Mouse (Mus musculus) liver, embryonic 14.5 days (tissue): Measurements from ENCODE around the gene Wfdc15a. TPM values are rescaled to one million over a fixed set of nuclear protein-coding genes. Genes with fewer than 3 reads are reported as not detected.

Experiments used
- ATAC-seq: fragments of 200-750 bp; cut with Nextera tagmentation; 2 replicates; pipeline ENCODE4 v1.8.0; 2017; ENCODE audit warnings: moderate number of reproducible peaks, mild to moderate bottlenecking, moderate library complexity; ENCODE audit not compliant: insufficient read depth
- DNase-seq, 3 experiments: peaks; one replicate each; pipeline ENCODE4 v3.0.0-alpha.2; 2012 to 2013; ENCODE audit warnings: low read depth in 3 of 3, low spot score in 3 of 3
- H3K27ac ChIP-seq: fragments of 300-500 bp; sonication (generic); 2 replicates; pipeline ENCODE4 v1.5.1; 2014; ENCODE audit warnings: moderate library complexity, mild to moderate bottlenecking, control low read depth, inconsistent platforms
- H3K27me3 ChIP-seq: fragments of 300-500 bp; sonication (generic); 2 replicates; pipeline ENCODE4 v1.6.1; 2014; ENCODE audit warnings: mild to moderate bottlenecking, low read length, moderate library complexity; ENCODE audit not compliant: control insufficient read depth, insufficient read depth
- H3K36me3 ChIP-seq: fragments of 300-500 bp; sonication (generic); replicated peaks from 2 replicates; pipeline ENCODE4 v1.6.1; 2014; ENCODE audit warnings: low read depth; ENCODE audit not compliant: control insufficient read depth, insufficient read depth
- H3K4me1 ChIP-seq, 2 experiments: fragments of 200-500 bp in 1 of 2; fragments of 300-500 bp in 1 of 2; sonication (generic) in 1 of 2; replicated peaks; 2 replicates each; pipeline ENCODE4 v1.6.1; 2012 to 2014; ENCODE audit warnings: antibody characterized with exemption in 1 of 2, inconsistent platforms in 1 of 2, low read length in 1 of 2; ENCODE audit not compliant: control insufficient read depth in 2 of 2, insufficient read depth in 2 of 2
- H3K4me2 ChIP-seq: fragments of 300-500 bp; sonication (generic); 2 replicates; pipeline ENCODE4 v1.6.1; 2014; ENCODE audit warnings: low read depth, mild to moderate bottlenecking, control low read depth, moderate library complexity
- H3K4me3 ChIP-seq, 2 experiments: fragments of 200-500 bp in 1 of 2; fragments of 300-500 bp in 1 of 2; sonication (generic) in 1 of 2; 2 replicates each; pipeline ENCODE4 v1.5.1; 2012 to 2014; ENCODE audit warnings: low read depth in 2 of 2, low read length in 2 of 2, mild to moderate bottlenecking in 2 of 2, control low read depth in 1 of 2, inconsistent platforms in 1 of 2, moderate library complexity in 1 of 2; ENCODE audit not compliant: insufficient read depth in 1 of 2
- H3K9ac ChIP-seq: fragments of 300-500 bp; sonication (generic); replicated peaks from 2 replicates; pipeline ENCODE4 v1.6.1; 2014; ENCODE audit warnings: mild to moderate bottlenecking, control low read depth, moderate library complexity
- H3K9me3 ChIP-seq: fragments of 300-500 bp; sonication (generic); 2 replicates; pipeline ENCODE4 v1.6.1; 2016; ENCODE audit warnings: low read length, mixed read lengths; ENCODE audit not compliant: control insufficient read depth
- CTCF ChIP-seq: IDR thresholded peaks from 2 replicates; pipeline ENCODE4 v1.5.1; 2016; ENCODE audit warnings: antibody characterized with exemption, low read depth, control low read depth
- EP300 ChIP-seq: IDR thresholded peaks from 2 replicates; pipeline ENCODE4 v1.6.1; 2016; ENCODE audit warnings: antibody characterized with exemption, low read depth
- WGBS: fragments of 180-500 bp; shearing (Covaris S2); extraction: QIAGEN DNeasy Blood & Tissue Kit; methylation state at CpG from one replicate; pipeline ENCODE4 v1.1.7; 2014; ENCODE audit not compliant: insufficient replicate concordance; 5-methylcytosine and 5-hydroxymethylcytosine counted together
- polyA plus RNA-seq, 2 experiments: library from polyadenylated mRNA; depleted of rRNA in 1 of 2; stranded (reverse) in 1 of 2; unstranded in 1 of 2; fragments of >200 nt; fragmentation: Nextera tagmentation in 1 of 2; extraction: Ambion mirVana in 1 of 2; gene quantifications; 2 replicates each; pipeline versions ENCODE4 v1.2.1 to v1.2.3; 2012 to 2014

Wfdc15a gene
- polyA plus RNA-seq, 2 experiments: not detected

- Histone ChIP-seq H3K4me1 (0 out of 4 replicates have a peak, but pooled peaks cover 0 to 2% of the 10 kb centered on the region in 2 experiments), H3K27ac (no peak overlapping the region), H3K4me3 (no peak overlapping the region), H3K27me3 (peaks cover 54% of the 10 kb centered on the region), H3K9me3 (no peaks in the 10 kb centered on the region), H3K4me2 (no peak overlapping the region), H3K36me3 (no peaks in the 10 kb centered on the region), H3K9ac (no peak overlapping the region)
- 7% methylated on average over 11 of the region's 11 CpGs for WGBS
- DNase-seq (no peak), ATAC-seq (no peak)
- TF ChIP-seq EP300 (no peak), CTCF (no peak)
These were observed 29.6 kb downstream of the Wfdc15a start for GRCm38 (mm10) chr2:164170326-164170725.

- 0 out of 4 replicates have a peak, but pooled peaks cover 0 to under 1% of the 10 kb centered on the region in 2 experiments for H3K4me1 ChIP-seq
- ATAC-seq: no peak
- peak overlapping the region; percentile 22; the same call in 1 of the 2 replicates for H3K4me2 ChIP-seq
These were observed 31.4 kb downstream of the Wfdc15a start for GRCm38 (mm10) chr2:164168571-164168946.

GRCm38 (mm10) chr2:164167752-164168570, 32.0 kb downstream of the Wfdc15a start:
- Histone ChIP-seq H3K27ac (no peak overlapping the region), H3K4me2 (peak overlapping the region; percentile 22; the same call in 1 of the 2 replicates), H3K9ac (no peak overlapping the region), H3K27me3 (peaks cover 54% of the 10 kb centered on the region), H3K9me3 (no peaks in the 10 kb centered on the region), H3K36me3 (no peaks in the 10 kb centered on the region), H3K4me1 (no peaks in the 10 kb centered on the region), H3K4me3 (no peak overlapping the region)
- DNase-seq: no peak
- ATAC-seq: no peak
- WGBS: 14% methylated on average over 84 of the region's 90 CpGs
- no peak for TF ChIP-seq EP300
- no peak for TF ChIP-seq CTCF

More at GRCm38 (mm10) chr2:164168571-164168946, 31.4 kb downstream of the Wfdc15a start:
- no peak for DNase-seq
- H3K4me3 ChIP-seq: no peak overlapping the region
- H3K27ac ChIP-seq: no peak overlapping the region
- H3K27me3 ChIP-seq: peaks cover 54% of the 10 kb centered on the region
- H3K36me3 ChIP-seq: no peaks in the 10 kb centered on the region
- H3K9me3 ChIP-seq: no peaks in the 10 kb centered on the region
- 8% methylated on average over 42 of the region's 42 CpGs for WGBS
- no peak for TF ChIP-seq EP300
- TF ChIP-seq CTCF: no peak
- H3K9ac ChIP-seq: no peak overlapping the region

GRCm38 (mm10) chr2:164164941-164165340, 35.0 kb downstream of the Wfdc15a start:
- H3K4me3 ChIP-seq: no peak overlapping the region
- no peak overlapping the region for H3K9ac ChIP-seq
- DNase-seq (no peak), ATAC-seq (no peak)
- no peak overlapping the region for H3K4me2 ChIP-seq
- no peaks in the 10 kb centered on the region for H3K9me3 ChIP-seq
- no peak for TF ChIP-seq CTCF
- TF ChIP-seq EP300: no peak
- H3K36me3 ChIP-seq: no peaks in the 10 kb centered on the region
- peaks cover 34% of the 10 kb centered on the region for H3K27me3 ChIP-seq
- WGBS: 75% methylated on average over 5 of the region's 5 CpGs
- peaks cover 0 to 6% of the 10 kb centered on the region in 2 experiments; a peak in 1 of 4 replicates for H3K4me1 ChIP-seq
- H3K27ac ChIP-seq: no peak overlapping the region

- DNase-seq (no peak), ATAC-seq (no peak)
- no peak overlapping the region for H3K9ac ChIP-seq
- no peaks in the 10 kb centered on the region for H3K9me3 ChIP-seq
- H3K4me1 ChIP-seq: peaks cover 0 to 6% of the 10 kb centered on the region in 2 experiments; a peak in 1 of 4 replicates
- no peak overlapping the region for H3K27ac ChIP-seq
- H3K4me2 ChIP-seq: no peak overlapping the region
- H3K36me3 ChIP-seq: no peaks in the 10 kb centered on the region
- no peak overlapping the region for H3K4me3 ChIP-seq
- peaks cover 4% of the 10 kb centered on the region for H3K27me3 ChIP-seq
- TF ChIP-seq CTCF (no peak), EP300 (no peak)
- WGBS: 71% methylated on average over 11 of the region's 11 CpGs
These were observed 38.3 kb downstream of the Wfdc15a start for GRCm38 (mm10) chr2:164161515-164162055.
